Mouse (Mus musculus): ENCODE results near the gene Psen2. TPM values are rescaled to one million over a fixed set of nuclear protein-coding genes. Genes with fewer than 3 reads are reported as not detected.
A peak's percentile ranks its signal among the peaks of the same experiment; 100 is the strongest.

The Psen2 gene
- total and polyA plus RNA-seq, 2 experiments from 2014 or later = 17.9 to 18.9 TPM

GRCm38 (mm10) chr1:180249666-180250440 is 13.4 kb downstream of the Psen2 start:
- no peak for TF ChIP-seq CTCF (IDR thresholded peaks at IDR 0.05; ENCODE audit: low read depth)
- Histone ChIP-seq H3K4me1 (ENCODE audit: insufficient read depth) (peaks cover 5% of the 10 kb centered on the region; the same call in 1 of the 2 replicates), H3K9me3 (ENCODE audit: low read length) (no peaks in the 10 kb centered on the region), H3K27me3 (ENCODE audit: insufficient read depth, low read length) (no peaks in the 10 kb centered on the region), H3K9ac (0 out of 2 replicates have a peak overlapping the region, but pooled peaks have one; percentile 28), H3K27ac (ENCODE audit: low read depth, low read length) (no peak overlapping the region), H3K36me3 (ENCODE audit: insufficient read depth) (no peaks in the 10 kb centered on the region), H3K4me3 (ENCODE audit: low read depth, low read length) (no peak overlapping the region), H3K4me2 (ENCODE audit: low read depth) (peak overlapping the region; percentile 18)
- 15% methylated on average over 20 of the region's 20 CpGs for WGBS
- peak; percentile 80 for ATAC-seq
- DNase-seq = peak; percentile 71

GRCm38 (mm10) chr1:180248593-180249146 is 14.6 kb downstream of the Psen2 start:
- H3K9me3 ChIP-seq (ENCODE audit: low read length) = no peaks in the 10 kb centered on the region
- no peak overlapping the region for H3K27ac ChIP-seq (ENCODE audit: low read depth, low read length)
- no peak overlapping the region for H3K4me3 ChIP-seq (ENCODE audit: low read depth, low read length)
- H3K4me1 ChIP-seq (ENCODE audit: insufficient read depth) = 0 out of 2 replicates have a peak, but pooled peaks cover 4% of the 10 kb centered on the region
- H3K4me2 ChIP-seq (ENCODE audit: low read depth) = no peak overlapping the region
- 94% methylated on average over 7 of the region's 7 CpGs for WGBS
- TF ChIP-seq CTCF (IDR thresholded peaks at IDR 0.05; ENCODE audit: low read depth) = no peak
- H3K36me3 ChIP-seq (ENCODE audit: insufficient read depth) = no peaks in the 10 kb centered on the region
- ATAC-seq (no peak), DNase-seq (no peak)
- H3K9ac ChIP-seq = no peak overlapping the region
- H3K27me3 ChIP-seq (ENCODE audit: insufficient read depth, low read length) = no peaks in the 10 kb centered on the region

- no peak overlapping the region for H3K27ac ChIP-seq (ENCODE audit: low read depth, low read length)
- H3K4me2 ChIP-seq (ENCODE audit: low read depth) = no peak overlapping the region
- no peaks in the 10 kb centered on the region for H3K36me3 ChIP-seq (ENCODE audit: insufficient read depth)
- no peak for TF ChIP-seq CTCF (IDR thresholded peaks at IDR 0.05; ENCODE audit: low read depth)
- DNase-seq = no peak
- H3K4me1 ChIP-seq (ENCODE audit: insufficient read depth) = 0 out of 2 replicates have a peak, but pooled peaks cover 4% of the 10 kb centered on the region
- no peaks in the 10 kb centered on the region for H3K9me3 ChIP-seq (ENCODE audit: low read length)
- H3K9ac ChIP-seq = no peak overlapping the region
- no peak for ATAC-seq
- 86% methylated on average over 7 of the region's 7 CpGs for WGBS
- H3K27me3 ChIP-seq (ENCODE audit: insufficient read depth, low read length) = no peaks in the 10 kb centered on the region
- no peak overlapping the region for H3K4me3 ChIP-seq (ENCODE audit: low read depth, low read length)
These were observed 15.3 kb downstream of the Psen2 start for GRCm38 (mm10) chr1:180247901-180248300.

- 91% methylated on average over 13 of the region's 13 CpGs for WGBS
These were observed 17.3 kb downstream of the Psen2 start for GRCm38 (mm10) chr1:180245741-180246507.

GRCm38 (mm10) chr1:180231729-180232128 is 31.5 kb downstream of the Psen2 start:
- Histone ChIP-seq H3K9me3 (ENCODE audit: low read length) (0 out of 2 replicates have a peak, but pooled peaks cover 5% of the 10 kb centered on the region), H3K9ac (no peak overlapping the region), H3K4me3 (ENCODE audit: low read depth, low read length) (no peak overlapping the region), H3K36me3 (ENCODE audit: insufficient read depth) (peaks cover 15% of the 10 kb centered on the region; the same call in 1 of the 2 replicates), H3K27ac (ENCODE audit: low read depth, low read length) (no peak overlapping the region), H3K4me1 (ENCODE audit: insufficient read depth) (no peaks in the 10 kb centered on the region), H3K4me2 (ENCODE audit: low read depth) (no peak overlapping the region), H3K27me3 (ENCODE audit: insufficient read depth, low read length) (no peaks in the 10 kb centered on the region)
- ATAC-seq = no peak
- 56% methylated on average over 3 of the region's 3 CpGs for WGBS
- no peak for TF ChIP-seq CTCF (IDR thresholded peaks at IDR 0.05; ENCODE audit: low read depth)
- DNase-seq = no peak

More at GRCm38 (mm10) chr1:180245741-180246507, 17.3 kb downstream of the Psen2 start:
- DNase-seq (no peak), ATAC-seq (no peak)
- H3K4me3 ChIP-seq (ENCODE audit: low read depth, low read length) = no peak overlapping the region
- 0 out of 2 replicates have a peak, but pooled peaks cover 4% of the 10 kb centered on the region for H3K4me1 ChIP-seq (ENCODE audit: insufficient read depth)
- no peak overlapping the region for H3K27ac ChIP-seq (ENCODE audit: low read depth, low read length)
- no peaks in the 10 kb centered on the region for H3K27me3 ChIP-seq (ENCODE audit: insufficient read depth, low read length)
- no peaks in the 10 kb centered on the region for H3K36me3 ChIP-seq (ENCODE audit: insufficient read depth)
- no peak overlapping the region for H3K9ac ChIP-seq
- H3K9me3 ChIP-seq (ENCODE audit: low read length) = no peaks in the 10 kb centered on the region
- no peak overlapping the region for H3K4me2 ChIP-seq (ENCODE audit: low read depth)
- TF ChIP-seq CTCF (IDR thresholded peaks at IDR 0.05; ENCODE audit: low read depth) = no peak

- Histone ChIP-seq H3K27me3 (ENCODE audit: insufficient read depth, low read length) (no peaks in the 10 kb centered on the region), H3K9me3 (ENCODE audit: low read length) (0 out of 2 replicates have a peak, but pooled peaks cover 5% of the 10 kb centered on the region), H3K36me3 (ENCODE audit: insufficient read depth) (peaks cover 15% of the 10 kb centered on the region; the same call in 1 of the 2 replicates), H3K27ac (ENCODE audit: low read depth, low read length) (no peak overlapping the region), H3K4me3 (ENCODE audit: low read depth, low read length) (no peak overlapping the region), H3K4me1 (ENCODE audit: insufficient read depth) (no peaks in the 10 kb centered on the region), H3K4me2 (ENCODE audit: low read depth) (no peak overlapping the region), H3K9ac (no peak overlapping the region)
- TF ChIP-seq CTCF (IDR thresholded peaks at IDR 0.05; ENCODE audit: low read depth) = peak; percentile 66
- peak; percentile 25 for DNase-seq
- ATAC-seq = no peak
- WGBS = 26% methylated on average over 2 of the region's 2 CpGs
These were observed 32.7 kb downstream of the Psen2 start for GRCm38 (mm10) chr1:180230580-180230979.

All from forebrain, postnatal 0 days (tissue).